Comparison of ENCODE assay signal across 8 mouse cellular contexts in genomic region chr10:91545421-91545820, GRCm38 (mm10).
"Had no signal": no experiment of that assay in that cellular context is flagged by ENCODE, and none has a peak within 500 bp of the region (broad histone marks: within the 10 kb centered on the region; RNA-seq: fewer than 3 reads in every experiment).

No protein-coding gene starts in this region.

- H3K27me3 ChIP-seq: intestine, embryonic 15.5 days; liver, embryonic 15.5 days had no signal

- H3K4me3 ChIP-seq: intestine, embryonic 15.5 days; left cerebral cortex, adult 2 months; limb, embryonic 10.5 days; liver, embryonic 15.5 days had no signal

- DNase-seq: lung, adult 2 months; thymus, postnatal 36 days had no signal

- H3K4me2 ChIP-seq: intestine, embryonic 15.5 days; liver, embryonic 11.5 days; liver, embryonic 15.5 days had no signal

- ATAC-seq: intestine, embryonic 15.5 days; lung, postnatal 0 days had no signal

- H3K9ac ChIP-seq: intestine, embryonic 15.5 days; liver, embryonic 15.5 days had no signal

- H3K4me1 ChIP-seq: intestine, embryonic 15.5 days; limb, embryonic 10.5 days; liver, embryonic 15.5 days had no signal

- H3K36me3 ChIP-seq: intestine, embryonic 15.5 days; limb, embryonic 10.5 days; liver, embryonic 15.5 days had no signal

- H3K27ac ChIP-seq: intestine, embryonic 15.5 days; left cerebral cortex, adult 2 months; limb, embryonic 10.5 days; liver, embryonic 15.5 days had no signal

- H3K9me3 ChIP-seq: intestine, embryonic 15.5 days; limb, embryonic 10.5 days; liver, embryonic 15.5 days had no signal
